Mouse (Mus musculus) heart, adult 11 months (tissue): ENCODE data around the gene Ccnjl.

Source experiments
- DNase-seq: peaks from one replicate; pipeline ENCODE4 v3.0.0; 2022

Ccnjl gene

GRCm38 (mm10) chr11:43626927-43627645, 98.5 kb downstream of the Ccnjl start:
- DNase-seq = peak; percentile 91

- DNase-seq = no peak
These were observed 103.1 kb downstream of the Ccnjl start for GRCm38 (mm10) chr11:43631645-43632044.

- no peak for DNase-seq
These were observed 104.0 kb downstream of the Ccnjl start for GRCm38 (mm10) chr11:43632566-43632965.

- DNase-seq = no peak
These were observed 104.6 kb downstream of the Ccnjl start for GRCm38 (mm10) chr11:43633165-43633564.

GRCm38 (mm10) chr11:43633658-43634401, 105.2 kb downstream of the Ccnjl start:
- DNase-seq = peak; percentile 98
